Mouse (Mus musculus) stomach, embryonic 16.5 days (tissue): ENCODE measurements at regions not wholly inside any gene's neighbourhood (a gene's known extent, or its start where the extent isn't known, plus 50 kb on each side); places are given as distances from the start of the nearest gene placed in this dataset.

ENCODE experiments used
- ATAC-seq: fragments of 200-750 bp; cut with Nextera tagmentation; 2 replicates; pipeline ENCODE4 v1.8.0; 2017; ENCODE audit warnings: moderate number of reproducible peaks, moderate TSS enrichment; ENCODE audit not compliant: insufficient read depth, low FRiP score
- H3K27ac ChIP-seq: fragments of 300-500 bp; sonication (generic); 2 replicates; pipeline ENCODE4 v1.5.1; 2014; ENCODE audit warnings: low read length
- H3K27me3 ChIP-seq: fragments of 300-500 bp; sonication (generic); 2 replicates; pipeline ENCODE4 v1.6.1; 2014; ENCODE audit warnings: low read length, control low read depth, mixed read lengths; ENCODE audit not compliant: control insufficient read depth, insufficient read depth
- H3K36me3 ChIP-seq: fragments of 300-500 bp; sonication (generic); 2 replicates; pipeline ENCODE4 v1.6.1; 2014; ENCODE audit warnings: low read length; ENCODE audit not compliant: control insufficient read depth, insufficient read depth
- H3K4me1 ChIP-seq: fragments of 300-500 bp; sonication (generic); 2 replicates; pipeline ENCODE4 v1.6.1; 2014; ENCODE audit warnings: low read length, control low read depth, mixed read lengths; ENCODE audit not compliant: control insufficient read depth, insufficient read depth
- H3K4me2 ChIP-seq: fragments of 300-500 bp; sonication (generic); 2 replicates; pipeline ENCODE4 v1.6.1; 2014; ENCODE audit warnings: low read depth, low read length, mixed read lengths
- H3K4me3 ChIP-seq: fragments of 300-500 bp; sonication (generic); replicated peaks from 2 replicates; pipeline ENCODE4 v1.5.1; 2014; ENCODE audit warnings: mild to moderate bottlenecking, low read length
- H3K9ac ChIP-seq: fragments of 300-500 bp; sonication (generic); 2 replicates; pipeline ENCODE4 v1.6.1; 2014; ENCODE audit warnings: low read length
- H3K9me3 ChIP-seq: fragments of 300-500 bp; sonication (generic); replicated peaks from 2 replicates; pipeline ENCODE4 v1.6.1; 2016; ENCODE audit warnings: low read length, control low read depth; ENCODE audit not compliant: control insufficient read depth
- WGBS: fragments of 180-500 bp; shearing (Covaris S2); extraction: QIAGEN DNeasy Blood & Tissue Kit; methylation state at CpG from one replicate; pipeline ENCODE4 v1.1.7; 2014; 5-methylcytosine and 5-hydroxymethylcytosine counted together

GRCm38 (mm10) chr14:31969531-31969930 is 59.3 kb upstream of the Galnt15 start:
- H3K27me3 ChIP-seq, result no peaks in the 10 kb centered on the region
- 71% methylated on average over 4 of the region's 4 CpGs for WGBS
- no peak overlapping the region for H3K9ac ChIP-seq
- H3K9me3 ChIP-seq, result no peaks in the 10 kb centered on the region
- H3K27ac ChIP-seq, result no peak overlapping the region
- H3K36me3 ChIP-seq, result no peaks in the 10 kb centered on the region
- H3K4me2 ChIP-seq, result no peak overlapping the region
- peak; percentile 35; the same call in 1 of the 2 replicates for ATAC-seq
- H3K4me3 ChIP-seq, result no peak overlapping the region
- no peaks in the 10 kb centered on the region for H3K4me1 ChIP-seq

- H3K4me3 ChIP-seq, result no peak overlapping the region
- whole genome bisulfite sequencing, result 74% methylated on average over 3 of the region's 3 CpGs
Observed at GRCm38 (mm10) chr14:31970245-31970830, 58.5 kb upstream of the Galnt15 start.

GRCm38 (mm10) chr14:31970851-31971250 is 57.9 kb upstream of the Galnt15 start:
- H3K27ac ChIP-seq, result no peak overlapping the region
- H3K4me3 ChIP-seq, result no peak overlapping the region
- no peaks in the 10 kb centered on the region for H3K36me3 ChIP-seq
- no peaks in the 10 kb centered on the region for H3K4me1 ChIP-seq
- H3K4me2 ChIP-seq, result no peak overlapping the region
- no peaks in the 10 kb centered on the region for H3K9me3 ChIP-seq
- WGBS, result 76% methylated on average over 9 of the region's 9 CpGs
- no peak overlapping the region for H3K9ac ChIP-seq
- H3K27me3 ChIP-seq, result no peaks in the 10 kb centered on the region
- peak; percentile 74 for ATAC-seq

More at GRCm38 (mm10) chr14:31970245-31970830, 58.5 kb upstream of the Galnt15 start:
- Histone ChIP-seq H3K27me3 (no peaks in the 10 kb centered on the region), H3K4me2 (no peak overlapping the region), H3K27ac (no peak overlapping the region), H3K4me1 (no peaks in the 10 kb centered on the region), H3K9ac (no peak overlapping the region), H3K36me3 (no peaks in the 10 kb centered on the region), H3K9me3 (no peaks in the 10 kb centered on the region)
- no peak for ATAC-seq

- Histone ChIP-seq H3K9ac (no peak overlapping the region), H3K27ac (no peak overlapping the region), H3K9me3 (no peaks in the 10 kb centered on the region), H3K36me3 (no peaks in the 10 kb centered on the region), H3K27me3 (no peaks in the 10 kb centered on the region), H3K4me2 (no peak overlapping the region), H3K4me1 (no peaks in the 10 kb centered on the region), H3K4me3 (no peak overlapping the region)
- ATAC-seq, result no peak
- WGBS, result 84% methylated on average over 4 of the region's 4 CpGs
Observed at GRCm38 (mm10) chr14:31973702-31974101, 55.1 kb upstream of the Galnt15 start.

GRCm38 (mm10) chr14:31978196-31978595 is 50.6 kb upstream of the Galnt15 start:
- Histone ChIP-seq H3K4me1 (no peaks in the 10 kb centered on the region), H3K9me3 (no peaks in the 10 kb centered on the region), H3K4me3 (no peak overlapping the region), H3K27me3 (no peaks in the 10 kb centered on the region), H3K27ac (no peak overlapping the region), H3K36me3 (no peaks in the 10 kb centered on the region), H3K9ac (no peak overlapping the region), H3K4me2 (no peak overlapping the region)
- ATAC-seq, result no peak
- 74% methylated on average over 4 of the region's 4 CpGs for WGBS

- Histone ChIP-seq H3K27ac (no peak overlapping the region), H3K4me3 (no peak overlapping the region), H3K9me3 (no peaks in the 10 kb centered on the region), H3K4me2 (no peak overlapping the region), H3K27me3 (no peaks in the 10 kb centered on the region), H3K36me3 (no peaks in the 10 kb centered on the region), H3K9ac (no peak overlapping the region), H3K4me1 (no peaks in the 10 kb centered on the region)
- no peak for ATAC-seq
- WGBS, result 59% methylated on average over 3 of the region's 3 CpGs
Observed at GRCm38 (mm10) chr14:31978690-31979089, 50.1 kb upstream of the Galnt15 start.
